Mouse (Mus musculus) liver, embryonic 13.5 days (tissue): Measurements from ENCODE around the gene Ebpl. TPM values are rescaled to one million over a fixed set of nuclear protein-coding genes. Genes with fewer than 3 reads are reported as not detected.

Experiments used
- ATAC-seq: fragments of 200-750 bp; cut with Nextera tagmentation; 2 replicates; pipeline ENCODE4 v1.8.0; 2017; ENCODE audit warnings: low read depth, mild to moderate bottlenecking, moderate number of reproducible peaks, moderate library complexity
- DNase-seq: peaks from one replicate; pipeline ENCODE4 v3.0.0; 2022
- H3K27ac ChIP-seq: fragments of 300-500 bp; sonication (generic); 2 replicates; pipeline ENCODE4 v1.5.1; 2015; ENCODE audit warnings: moderate library complexity, mild to moderate bottlenecking, inconsistent platforms
- H3K27me3 ChIP-seq: fragments of 300-500 bp; sonication (generic); 2 replicates; pipeline ENCODE4 v1.6.1; 2015; ENCODE audit warnings: mild to moderate bottlenecking, inconsistent platforms
- H3K36me3 ChIP-seq: fragments of 300-500 bp; sonication (generic); 2 replicates; pipeline ENCODE4 v1.6.1; 2015; ENCODE audit warnings: mild to moderate bottlenecking, inconsistent platforms
- H3K4me1 ChIP-seq: fragments of 300-500 bp; sonication (generic); replicated peaks from 2 replicates; pipeline ENCODE4 v1.6.1; 2015; ENCODE audit warnings: inconsistent platforms
- H3K4me2 ChIP-seq: fragments of 300-500 bp; sonication (generic); 2 replicates; pipeline ENCODE4 v1.6.1; 2015; ENCODE audit warnings: inconsistent platforms, mild to moderate bottlenecking, moderate library complexity
- H3K4me3 ChIP-seq: fragments of 300-500 bp; sonication (generic); replicated peaks from 2 replicates; pipeline ENCODE4 v1.5.1; 2015; ENCODE audit warnings: mild to moderate bottlenecking, inconsistent platforms
- H3K9ac ChIP-seq: fragments of 300-500 bp; sonication (generic); 2 replicates; pipeline ENCODE4 v1.6.1; 2015; ENCODE audit warnings: mild to moderate bottlenecking, inconsistent platforms
- H3K9me3 ChIP-seq: fragments of 300-500 bp; sonication (generic); replicated peaks from 2 replicates; pipeline ENCODE4 v1.6.1; 2016; ENCODE audit warnings: inconsistent platforms
- WGBS: fragments of 180-500 bp; shearing (Covaris S2); methylation state at CpG from one replicate; pipeline ENCODE4 v1.1.7; 2015; ENCODE audit not compliant: insufficient replicate concordance; 5-methylcytosine and 5-hydroxymethylcytosine counted together
- polyA plus RNA-seq: library from polyadenylated mRNA; unstranded; fragments of >200 nt; fragmentation: Nextera tagmentation; extraction: Ambion mirVana; gene quantifications from 2 replicates; pipeline ENCODE4 v1.2.1, GENCODE M21; 2015

The Ebpl gene
- 4.5 TPM in 2 replicates for polyA plus RNA-seq

- ATAC-seq: peak; percentile 96
- Histone ChIP-seq H3K4me1 (peaks cover 22% of the 10 kb centered on the region), H3K4me2 (peak within 1 kb of the TSS; percentile 80), H3K36me3 (peaks cover 3% of the 10 kb centered on the region; the same call in 1 of the 2 replicates), H3K9me3 (no peaks in the 10 kb centered on the region), H3K27ac (peak within 1 kb of the TSS; percentile 86), H3K4me3 (peak within 1 kb of the TSS; percentile 70), H3K9ac (peak within 1 kb of the TSS; percentile 73), H3K27me3 (no peaks in the 10 kb centered on the region)
- WGBS: 1% methylated on average over 40 of the region's 40 CpGs
- DNase-seq: peak; percentile 85
Observed at GRCm38 (mm10) chr14:61360131-61360980, at the start of gene Ebpl. TSS of gene Ebpl (minus strand) at chr14:61360439.

GRCm38 (mm10) chr14:61410020-61410419 is 49.8 kb upstream of the Ebpl start:
- ATAC-seq (no peak), DNase-seq (no peak)
- Histone ChIP-seq H3K36me3 (no peaks in the 10 kb centered on the region), H3K9ac (no peak overlapping the region), H3K4me3 (no peak overlapping the region), H3K27me3 (no peaks in the 10 kb centered on the region), H3K4me2 (no peak overlapping the region), H3K4me1 (peaks cover 38% of the 10 kb centered on the region), H3K9me3 (no peaks in the 10 kb centered on the region), H3K27ac (no peak overlapping the region)
- WGBS: 25% methylated on average over 2 of the region's 2 CpGs

DNA sequence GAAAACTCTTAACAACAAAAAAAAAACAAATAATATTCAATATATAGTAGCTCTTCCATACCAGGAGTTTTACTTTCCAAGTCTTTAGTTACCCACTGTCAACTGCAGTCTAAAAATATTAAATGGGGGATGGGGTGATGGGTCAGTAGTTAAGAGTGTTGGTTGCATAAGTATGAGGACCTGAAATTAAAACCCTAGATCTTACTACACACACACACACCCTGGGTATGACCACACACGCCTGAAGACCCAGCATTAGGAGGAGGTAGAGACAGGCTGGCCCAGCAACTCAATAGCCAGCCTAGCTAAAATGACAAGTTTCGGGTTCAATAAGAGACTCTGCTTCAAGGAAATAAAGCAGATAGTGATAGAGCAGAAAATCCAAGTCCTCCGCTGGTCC is 46.8 kb upstream of the Ebpl start:
- DNase-seq (no peak), ATAC-seq (no peak)
- Histone ChIP-seq H3K4me1 (peaks cover 33% of the 10 kb centered on the region), H3K4me2 (no peak overlapping the region), H3K4me3 (no peak overlapping the region), H3K9ac (no peak overlapping the region), H3K27ac (no peak overlapping the region), H3K27me3 (no peaks in the 10 kb centered on the region), H3K9me3 (no peaks in the 10 kb centered on the region), H3K36me3 (peaks cover 3% of the 10 kb centered on the region)
- 79% methylated on average over 3 of the region's 3 CpGs for WGBS

GRCm38 (mm10) chr14:61405761-61406160 is 45.5 kb upstream of the Ebpl start:
- Histone ChIP-seq H3K27me3 (no peaks in the 10 kb centered on the region), H3K27ac (no peak overlapping the region), H3K36me3 (peaks cover 9% of the 10 kb centered on the region), H3K4me2 (no peak overlapping the region), H3K4me1 (peaks cover 30% of the 10 kb centered on the region), H3K4me3 (no peak overlapping the region), H3K9me3 (no peaks in the 10 kb centered on the region), H3K9ac (no peak overlapping the region)
- DNase-seq (no peak), ATAC-seq (no peak)

GRCm38 (mm10) chr14:61404941-61405340 is 44.7 kb upstream of the Ebpl start:
- H3K27ac ChIP-seq: no peak overlapping the region
- H3K9me3 ChIP-seq: no peaks in the 10 kb centered on the region
- H3K4me2 ChIP-seq: no peak overlapping the region
- no peak overlapping the region for H3K4me3 ChIP-seq
- no peak for ATAC-seq
- H3K36me3 ChIP-seq: peaks cover 12% of the 10 kb centered on the region
- no peaks in the 10 kb centered on the region for H3K27me3 ChIP-seq
- no peak for DNase-seq
- no peak overlapping the region for H3K9ac ChIP-seq
- WGBS: 86% methylated on average over 3 of the region's 3 CpGs
- peaks cover 23% of the 10 kb centered on the region for H3K4me1 ChIP-seq

GRCm38 (mm10) chr14:61394745-61395144 is 34.5 kb upstream of the Ebpl start:
- WGBS: 79% methylated on average over 6 of the region's 6 CpGs

GRCm38 (mm10) chr14:61390586-61390985 is 30.3 kb upstream of the Ebpl start:
- ATAC-seq (no peak), DNase-seq (no peak)
- Histone ChIP-seq H3K9me3 (no peaks in the 10 kb centered on the region), H3K9ac (no peak overlapping the region), H3K27me3 (no peaks in the 10 kb centered on the region), H3K4me3 (no peak overlapping the region), H3K27ac (no peak overlapping the region), H3K4me2 (no peak overlapping the region), H3K36me3 (peaks cover 30% of the 10 kb centered on the region), H3K4me1 (no peaks in the 10 kb centered on the region)
- 72% methylated on average over 3 of the region's 3 CpGs for WGBS

More at GRCm38 (mm10) chr14:61394745-61395144, 34.5 kb upstream of the Ebpl start:
- no peak overlapping the region for H3K27ac ChIP-seq
- no peaks in the 10 kb centered on the region for H3K9me3 ChIP-seq
- no peaks in the 10 kb centered on the region for H3K4me1 ChIP-seq
- no peak for ATAC-seq
- H3K27me3 ChIP-seq: no peaks in the 10 kb centered on the region
- H3K4me3 ChIP-seq: no peak overlapping the region
- H3K36me3 ChIP-seq: peaks cover 28% of the 10 kb centered on the region
- H3K4me2 ChIP-seq: no peak overlapping the region
- no peak overlapping the region for H3K9ac ChIP-seq
- no peak for DNase-seq

- no peak overlapping the region for H3K9ac ChIP-seq
- H3K27ac ChIP-seq: no peak overlapping the region
- H3K4me1 ChIP-seq: no peaks in the 10 kb centered on the region
- WGBS: 88% methylated on average over 2 of the region's 2 CpGs
- no peaks in the 10 kb centered on the region for H3K9me3 ChIP-seq
- H3K27me3 ChIP-seq: no peaks in the 10 kb centered on the region
- no peak overlapping the region for H3K4me3 ChIP-seq
- no peak for DNase-seq
- H3K36me3 ChIP-seq: peaks cover 47% of the 10 kb centered on the region
- no peak for ATAC-seq
- H3K4me2 ChIP-seq: no peak overlapping the region
Observed at GRCm38 (mm10) chr14:61367290-61367689, 7.1 kb upstream of the Ebpl start.

DNA sequence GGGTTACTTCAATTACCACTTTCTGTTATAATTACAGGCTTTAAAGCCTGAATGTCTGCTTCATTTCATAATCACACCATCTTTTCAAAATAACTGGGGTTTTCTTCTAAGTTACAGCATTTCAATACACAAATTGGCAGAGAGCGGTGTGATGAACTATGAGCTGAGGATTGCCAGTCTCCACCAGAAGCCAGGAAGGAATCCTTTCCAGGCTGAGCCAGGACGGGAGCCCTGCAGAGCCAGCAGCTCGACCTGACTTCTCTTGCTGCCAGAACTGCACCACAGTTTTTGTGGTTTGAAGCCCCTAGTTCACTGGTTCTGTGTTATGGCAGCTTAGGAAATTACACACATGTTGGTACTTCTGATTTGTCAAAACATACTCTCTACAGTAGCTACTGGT is 4.4 kb upstream of the Ebpl start:
- DNase-seq (no peak), ATAC-seq (no peak)
- Histone ChIP-seq H3K9ac (no peak overlapping the region), H3K36me3 (peaks cover 23% of the 10 kb centered on the region), H3K27ac (no peak overlapping the region), H3K4me1 (peaks cover 20% of the 10 kb centered on the region), H3K4me2 (no peak overlapping the region), H3K4me3 (no peak overlapping the region), H3K9me3 (no peaks in the 10 kb centered on the region), H3K27me3 (no peaks in the 10 kb centered on the region)
- 76% methylated on average over 3 of the region's 3 CpGs for WGBS

DNA sequence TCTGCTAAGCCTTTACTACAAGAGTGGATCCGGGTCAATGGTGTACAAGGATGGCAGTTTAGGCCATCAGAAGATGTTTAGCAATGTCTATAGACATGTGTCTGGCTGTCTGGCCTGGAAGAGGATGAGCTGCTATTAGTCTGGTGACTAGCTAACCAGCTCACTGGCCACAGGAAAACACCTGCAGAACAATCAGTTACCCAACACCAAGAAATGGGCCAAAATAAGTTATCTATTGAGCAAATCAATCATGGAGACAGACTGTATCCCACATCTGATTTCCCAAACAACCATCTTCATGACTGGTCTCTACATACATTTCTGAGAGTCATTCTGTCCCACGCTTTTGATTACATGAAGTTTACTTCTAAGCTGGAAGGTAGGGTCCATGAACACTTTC is 3.5 kb upstream of the Ebpl start:
- Histone ChIP-seq H3K4me1 (peaks cover 22% of the 10 kb centered on the region), H3K27me3 (no peaks in the 10 kb centered on the region), H3K36me3 (peaks cover 20% of the 10 kb centered on the region), H3K4me3 (no peak overlapping the region), H3K9ac (no peak overlapping the region), H3K27ac (no peak overlapping the region), H3K4me2 (no peak overlapping the region), H3K9me3 (no peaks in the 10 kb centered on the region)
- WGBS: 82% methylated on average over 2 of the region's 2 CpGs
- ATAC-seq (no peak), DNase-seq (no peak)

DNA sequence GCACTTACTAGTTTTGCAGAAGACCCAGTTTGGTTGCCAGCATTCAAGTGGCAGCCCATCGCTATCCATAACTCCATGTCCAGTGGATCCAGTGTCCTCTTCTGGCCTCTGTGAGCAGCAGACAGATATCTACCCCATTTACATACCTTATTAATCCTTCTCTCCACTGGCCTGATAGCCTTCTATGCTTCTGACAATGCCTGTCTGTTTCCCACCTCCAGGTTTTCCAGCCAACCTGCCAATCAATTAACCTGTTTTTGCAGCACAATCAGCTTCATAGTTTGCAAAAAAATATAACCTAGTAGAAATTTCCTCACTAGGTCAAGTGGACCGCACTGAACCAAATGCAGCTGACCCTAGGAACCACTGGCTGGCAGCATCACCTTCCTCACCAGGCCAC is 2.0 kb upstream of the Ebpl start:
- 88% methylated on average over 2 of the region's 2 CpGs for WGBS
- no peaks in the 10 kb centered on the region for H3K9me3 ChIP-seq
- ATAC-seq (no peak), DNase-seq (no peak)
- H3K36me3 ChIP-seq: peaks cover 18% of the 10 kb centered on the region
- H3K27me3 ChIP-seq: no peaks in the 10 kb centered on the region
- no peak overlapping the region for H3K9ac ChIP-seq
- H3K4me2 ChIP-seq: no peak overlapping the region
- no peak overlapping the region for H3K4me3 ChIP-seq
- no peak overlapping the region for H3K27ac ChIP-seq
- H3K4me1 ChIP-seq: peaks cover 22% of the 10 kb centered on the region

GRCm38 (mm10) chr14:61360981-61361511 is 807 bp upstream of the Ebpl start:
- Histone ChIP-seq H3K27me3 (no peaks in the 10 kb centered on the region), H3K9me3 (no peaks in the 10 kb centered on the region), H3K4me3 (peak overlapping the region; percentile 70), H3K27ac (peak overlapping the region; percentile 86), H3K36me3 (peaks cover 8% of the 10 kb centered on the region), H3K9ac (peak overlapping the region; percentile 73; the same call in 1 of the 2 replicates), H3K4me1 (peaks cover 22% of the 10 kb centered on the region), H3K4me2 (peak overlapping the region; percentile 80)
- no peak for ATAC-seq
- no peak for DNase-seq
- 40% methylated on average over 3 of the region's 3 CpGs for WGBS
